Mouse (Mus musculus): ENCODE results near the gene Rbfox3.

Gene Rbfox3

DNA sequence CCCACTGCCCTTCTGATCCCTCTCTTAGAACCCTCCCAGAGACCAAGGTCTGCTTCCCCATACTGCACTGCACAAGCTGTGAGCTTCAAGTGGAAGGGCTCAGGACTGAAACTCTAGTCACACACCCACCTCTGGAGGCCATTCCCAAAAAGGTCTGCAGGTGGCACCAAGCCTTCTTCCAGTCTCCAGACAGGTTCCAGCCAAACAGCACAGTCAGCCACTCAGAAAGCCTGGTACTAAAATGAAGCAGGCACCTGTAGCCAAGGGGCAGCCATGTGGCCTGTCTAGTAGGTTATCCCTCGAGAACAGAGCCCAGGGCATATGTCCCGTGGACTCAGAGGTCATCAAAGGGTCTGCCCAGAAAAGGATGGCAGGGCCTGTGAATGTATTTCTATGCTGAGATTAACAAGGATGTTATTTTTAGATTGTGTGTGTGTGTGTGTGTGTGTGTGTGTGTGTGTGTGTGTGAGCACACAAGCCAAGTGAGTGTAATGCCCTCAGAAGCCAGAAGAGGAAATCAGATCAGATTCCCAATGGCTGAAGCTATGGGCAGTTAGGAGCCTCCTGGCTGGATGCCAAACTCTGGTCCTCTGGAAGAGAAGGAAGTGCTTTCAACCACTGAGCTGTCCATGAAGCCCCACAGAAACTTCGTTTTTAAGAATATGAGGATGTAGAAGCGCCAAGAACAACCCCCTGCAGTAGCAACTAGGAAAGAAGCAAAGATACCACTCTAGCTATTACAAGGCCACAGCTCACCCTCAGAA is at the start of gene Rbfox3:
Gene Rbfox3 (minus strand): TSS at position 291 of the 764 bp plus-strand sequence.
- peak; percentile 63 for DNase-seq

GRCm38 (mm10) chr11:118960649-118961048 is 49.3 kb upstream of the Rbfox3 start:
- DNase-seq, result peak; percentile 52

GRCm38 (mm10) chr11:118957070-118957471 is 45.7 kb upstream of the Rbfox3 start:
- DNase-seq, result peak; percentile 74

GRCm38 (mm10) chr11:118955016-118955415 is 43.6 kb upstream of the Rbfox3 start:
- DNase-seq, result no peak

GRCm38 (mm10) chr11:118945868-118946267 is 34.5 kb upstream of the Rbfox3 start:
- DNase-seq, result no peak

- DNase-seq, result no peak
These were observed 29.9 kb upstream of the Rbfox3 start for GRCm38 (mm10) chr11:118941268-118941667.

DNA sequence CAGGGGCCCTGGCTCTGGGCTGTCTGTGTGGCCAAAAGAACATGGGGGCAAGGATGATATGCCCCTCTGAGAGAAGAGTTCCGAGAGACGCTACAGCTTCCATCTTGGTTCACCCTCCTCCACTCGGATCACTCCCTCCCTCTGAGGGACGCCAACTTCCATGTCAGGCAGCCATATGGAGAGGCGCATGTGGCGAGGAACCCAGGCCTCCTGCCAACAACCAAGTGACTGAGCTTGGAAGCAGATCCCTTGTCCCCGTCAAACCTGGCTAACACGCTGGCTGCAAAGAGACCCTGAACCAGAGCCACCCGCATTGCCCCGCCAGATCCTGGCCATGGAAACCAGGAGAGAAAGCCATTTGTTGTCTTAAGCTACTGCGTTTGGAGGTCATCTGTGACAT is 29.1 kb upstream of the Rbfox3 start:
- DNase-seq, result peak; percentile 75

- no peak for DNase-seq
These were observed 28.3 kb upstream of the Rbfox3 start for GRCm38 (mm10) chr11:118939731-118940130.

- no peak for DNase-seq
These were observed 23.5 kb upstream of the Rbfox3 start for GRCm38 (mm10) chr11:118934925-118935324.

GRCm38 (mm10) chr11:118927081-118927480 is 15.7 kb upstream of the Rbfox3 start:
- DNase-seq, result no peak

DNA sequence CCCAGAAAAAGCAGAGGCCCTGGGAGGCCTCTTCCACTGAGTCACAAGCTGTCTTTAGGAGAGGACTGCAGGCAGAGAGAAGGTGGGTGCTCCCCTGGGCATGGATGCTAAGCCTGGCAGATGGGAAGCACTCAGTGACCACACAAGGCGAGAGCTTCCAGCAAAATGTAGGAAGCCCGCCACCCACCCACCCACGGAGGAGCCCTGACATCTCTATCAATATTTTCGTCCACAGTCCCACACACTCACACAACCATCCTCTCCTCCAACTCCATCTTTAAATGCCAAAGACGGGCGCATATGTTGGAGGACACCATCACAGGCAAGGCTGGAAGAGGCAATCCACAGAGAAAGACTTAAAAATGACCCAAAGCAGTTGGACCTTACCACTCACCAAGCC is 10.5 kb upstream of the Rbfox3 start:
- DNase-seq, result no peak

DNA sequence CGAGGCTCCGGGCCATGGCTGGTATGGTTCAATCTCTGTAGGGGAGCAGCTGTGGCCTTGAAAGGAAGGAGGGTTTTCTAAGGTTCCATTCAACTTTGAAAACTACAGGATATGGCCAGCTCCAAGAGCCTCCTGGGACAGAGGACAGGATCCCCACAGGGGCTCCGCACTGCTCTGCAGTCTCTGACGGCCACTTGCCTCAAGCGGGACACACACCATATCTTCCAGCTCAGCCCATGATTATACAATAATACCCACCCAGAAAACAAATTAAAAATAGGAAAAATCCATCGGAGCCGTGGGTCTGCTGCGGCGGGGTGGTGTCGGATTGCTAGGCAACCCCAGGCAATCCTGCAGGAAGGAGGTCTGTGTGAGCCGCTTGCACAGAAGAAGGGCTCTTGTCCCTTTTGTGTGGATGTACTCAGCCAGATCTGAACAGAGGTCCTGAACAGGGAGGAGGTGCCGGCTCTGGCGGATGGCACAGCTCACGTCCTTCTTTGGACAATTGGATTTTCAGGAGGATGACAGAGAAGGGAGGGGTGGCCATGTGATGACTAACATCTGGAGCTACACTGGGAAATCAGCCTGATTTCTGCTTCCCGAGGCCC is 5.1 kb upstream of the Rbfox3 start:
- DNase-seq, result peak; percentile 44

DNA sequence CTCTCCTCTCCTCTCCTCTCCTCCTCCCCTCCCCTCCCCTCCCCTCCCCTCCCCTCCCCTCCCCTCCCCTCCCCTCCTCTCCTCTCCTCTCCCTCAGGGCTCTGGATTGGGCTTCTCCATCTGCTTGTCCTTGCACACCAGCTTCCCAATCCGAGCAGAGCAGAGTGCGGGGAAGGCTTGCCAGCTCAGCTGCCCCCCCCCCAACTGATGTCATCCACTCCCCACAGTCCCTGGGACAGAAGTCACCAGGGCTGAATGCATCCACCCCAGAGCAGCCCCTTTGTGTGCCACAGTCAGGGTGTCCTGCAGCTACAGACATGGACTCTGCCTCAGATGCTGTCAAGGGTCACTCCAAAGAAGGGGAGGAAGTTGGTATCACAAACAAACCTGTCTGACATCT is 4.5 kb upstream of the Rbfox3 start:
- DNase-seq, result no peak

DNA sequence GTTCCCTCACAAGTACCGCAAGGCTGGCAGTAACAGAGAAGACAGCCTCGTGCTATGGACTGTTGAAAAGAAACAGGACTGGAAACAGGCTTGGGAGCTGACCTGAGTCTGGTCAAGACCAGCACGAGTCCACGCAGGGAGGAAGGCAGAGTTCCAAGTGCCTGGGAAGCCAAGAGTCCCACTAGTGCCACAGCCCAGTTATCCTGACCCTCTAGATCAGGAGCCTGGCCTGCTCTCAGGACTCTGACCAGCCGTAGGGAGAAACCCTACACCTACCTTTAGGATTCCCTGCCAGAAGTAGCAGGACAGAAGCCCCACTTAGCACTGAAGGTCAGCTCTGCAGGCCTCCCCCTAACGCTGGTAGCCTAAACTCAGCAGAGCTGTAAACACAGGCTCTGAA is 1.3 kb upstream of the Rbfox3 start:
- no peak for DNase-seq

DNA sequence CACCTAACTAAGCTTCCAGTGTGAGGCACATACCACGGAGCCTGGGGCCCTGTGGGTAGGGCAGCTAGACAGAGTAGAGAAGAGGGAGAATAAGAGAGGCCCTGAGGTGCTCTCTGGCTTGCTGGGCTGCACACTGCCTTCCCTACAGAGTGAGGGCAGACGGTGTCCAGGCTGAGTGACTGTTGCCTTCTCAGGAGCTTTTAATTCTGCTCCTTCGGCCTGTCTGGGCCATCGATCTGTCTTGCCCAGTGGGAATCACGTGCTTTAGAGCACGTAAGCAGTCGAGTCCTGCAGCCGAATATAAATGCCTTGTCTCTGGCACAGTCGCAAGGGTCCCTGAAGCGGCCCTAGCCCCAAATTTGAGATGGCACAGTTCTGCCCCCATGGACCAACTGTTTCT is 641 bp downstream of the Rbfox3 start:
- DNase-seq, result no peak

- peak; percentile 69 for DNase-seq
These were observed 1.6 kb downstream of the Rbfox3 start for GRCm38 (mm10) chr11:118909814-118910201.

GRCm38 (mm10) chr11:118908981-118909813 is 2.2 kb downstream of the Rbfox3 start:
- DNase-seq, result peak; percentile 75

DNA sequence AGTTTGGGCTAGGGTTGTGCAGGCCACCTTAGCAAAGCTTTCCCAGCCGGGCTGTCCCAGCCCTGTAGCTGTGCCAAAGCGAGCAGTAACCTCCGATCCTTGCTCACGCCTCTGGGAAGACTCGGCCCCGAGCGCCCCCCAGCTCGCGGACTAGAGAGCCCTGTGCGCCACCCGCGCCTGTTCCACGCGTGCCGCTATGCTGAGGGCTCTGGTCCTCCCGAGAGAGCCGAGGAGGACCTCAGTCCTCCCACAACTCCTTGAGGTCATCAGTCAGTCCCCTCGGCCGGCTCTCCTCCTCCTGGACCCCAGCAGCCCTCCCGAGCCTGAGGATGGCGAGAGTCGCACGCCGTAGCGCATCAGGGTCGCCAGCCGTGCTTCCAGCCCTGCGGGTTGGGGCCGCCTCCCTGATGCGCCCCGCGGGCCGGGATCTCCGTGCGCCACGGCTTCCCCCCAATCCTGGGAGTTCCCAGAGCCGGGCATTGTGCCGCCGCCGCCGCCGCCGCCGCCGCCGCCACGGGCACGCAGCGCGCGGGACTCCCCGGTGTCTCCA is 2.9 kb downstream of the Rbfox3 start:
- DNase-seq, result no peak

- no peak for DNase-seq
These were observed 3.7 kb downstream of the Rbfox3 start for GRCm38 (mm10) chr11:118907471-118908401.

GRCm38 (mm10) chr11:118906824-118907470 is 4.5 kb downstream of the Rbfox3 start:
- DNase-seq, result no peak

- DNase-seq, result no peak
These were observed 5.1 kb downstream of the Rbfox3 start for GRCm38 (mm10) chr11:118906131-118906823.
